Mouse (Mus musculus): ENCODE measurements at regions not wholly inside any gene's neighbourhood (a gene's known extent, or its start where the extent isn't known, plus 50 kb on each side); places are given as distances from the start of the nearest gene placed in this dataset.

- Histone ChIP-seq H3K27me3 (ENCODE audit: control insufficient read depth, insufficient read depth, low read length) (no peaks in the 10 kb centered on the region), H3K4me1 (ENCODE audit: control insufficient read depth, insufficient read depth, low read length) (no peaks in the 10 kb centered on the region), H3K9ac (replicated peaks; ENCODE audit: low read length) (no peak overlapping the region), H3K9me3 (ENCODE audit: control insufficient read depth, low read length) (no peaks in the 10 kb centered on the region), H3K4me3 (replicated peaks; ENCODE audit: low read depth, low read length) (no peak overlapping the region), H3K36me3 (ENCODE audit: control insufficient read depth, insufficient read depth, low read length) (no peaks in the 10 kb centered on the region), H3K27ac (replicated peaks; ENCODE audit: low read depth, low read length) (no peak overlapping the region), H3K4me2 (ENCODE audit: low read length) (no peak overlapping the region)
- WGBS: 68% methylated on average over 9 of the region's 9 CpGs
- ATAC-seq (ENCODE audit: low FRiP score, low TSS enrichment): no peak
- no peak for DNase-seq
Observed at GRCm38 (mm10) chr8:126849411-126850188, 96.0 kb downstream of the Tomm20 start.

- WGBS: 91% methylated on average over 13 of the region's 13 CpGs
- H3K4me2 ChIP-seq (ENCODE audit: low read length): no peak overlapping the region
- H3K27me3 ChIP-seq (ENCODE audit: control insufficient read depth, insufficient read depth, low read length): no peaks in the 10 kb centered on the region
- ATAC-seq (ENCODE audit: low FRiP score, low TSS enrichment) (no peak), DNase-seq (no peak)
- H3K4me3 ChIP-seq (replicated peaks; ENCODE audit: low read depth, low read length): no peak overlapping the region
- H3K9ac ChIP-seq (replicated peaks; ENCODE audit: low read length): no peak overlapping the region
- H3K36me3 ChIP-seq (ENCODE audit: control insufficient read depth, insufficient read depth, low read length): no peaks in the 10 kb centered on the region
- no peaks in the 10 kb centered on the region for H3K9me3 ChIP-seq (ENCODE audit: control insufficient read depth, low read length)
- no peaks in the 10 kb centered on the region for H3K4me1 ChIP-seq (ENCODE audit: control insufficient read depth, insufficient read depth, low read length)
- no peak overlapping the region for H3K27ac ChIP-seq (replicated peaks; ENCODE audit: low read depth, low read length)
Observed at GRCm38 (mm10) chr8:126848369-126849105, 97.1 kb downstream of the Tomm20 start.

- Histone ChIP-seq H3K27ac (replicated peaks; ENCODE audit: low read depth, low read length) (no peak overlapping the region), H3K4me2 (ENCODE audit: low read length) (no peak overlapping the region), H3K36me3 (ENCODE audit: control insufficient read depth, insufficient read depth, low read length) (no peaks in the 10 kb centered on the region), H3K9ac (replicated peaks; ENCODE audit: low read length) (no peak overlapping the region), H3K9me3 (ENCODE audit: control insufficient read depth, low read length) (no peaks in the 10 kb centered on the region), H3K4me3 (replicated peaks; ENCODE audit: low read depth, low read length) (no peak overlapping the region), H3K27me3 (ENCODE audit: control insufficient read depth, insufficient read depth, low read length) (no peaks in the 10 kb centered on the region), H3K4me1 (ENCODE audit: control insufficient read depth, insufficient read depth, low read length) (no peaks in the 10 kb centered on the region)
- ATAC-seq (ENCODE audit: low FRiP score, low TSS enrichment) (no peak), DNase-seq (no peak)
- 81% methylated on average over 8 of the region's 8 CpGs for whole genome bisulfite sequencing
Observed at GRCm38 (mm10) chr8:126847664-126848353, 97.8 kb downstream of the Tomm20 start.

- no peaks in the 10 kb centered on the region for H3K36me3 ChIP-seq (ENCODE audit: control insufficient read depth, insufficient read depth, low read length)
- no peaks in the 10 kb centered on the region for H3K4me1 ChIP-seq (ENCODE audit: control insufficient read depth, insufficient read depth, low read length)
- DNase-seq: no peak
- WGBS: 80% methylated on average over 3 of the region's 3 CpGs
- no peak for ATAC-seq (ENCODE audit: low FRiP score, low TSS enrichment)
- H3K27ac ChIP-seq (replicated peaks; ENCODE audit: low read depth, low read length): no peak overlapping the region
- no peak overlapping the region for H3K4me2 ChIP-seq (ENCODE audit: low read length)
- no peak overlapping the region for H3K9ac ChIP-seq (replicated peaks; ENCODE audit: low read length)
- no peaks in the 10 kb centered on the region for H3K27me3 ChIP-seq (ENCODE audit: control insufficient read depth, insufficient read depth, low read length)
- H3K9me3 ChIP-seq (ENCODE audit: control insufficient read depth, low read length): no peaks in the 10 kb centered on the region
- no peak overlapping the region for H3K4me3 ChIP-seq (replicated peaks; ENCODE audit: low read depth, low read length)
Observed at GRCm38 (mm10) chr8:126846188-126846565, 99.5 kb downstream of the Tomm20 start.

- no peak for ATAC-seq (ENCODE audit: low FRiP score, low TSS enrichment)
Observed at GRCm38 (mm10) chr8:126845530-126846187, 100.0 kb downstream of the Tomm20 start.

GRCm38 (mm10) chr8:126844627-126845026, 101.0 kb downstream of the Tomm20 start:
- Histone ChIP-seq H3K27me3 (ENCODE audit: control insufficient read depth, insufficient read depth, low read length) (no peaks in the 10 kb centered on the region), H3K36me3 (ENCODE audit: control insufficient read depth, insufficient read depth, low read length) (no peaks in the 10 kb centered on the region), H3K27ac (replicated peaks; ENCODE audit: low read depth, low read length) (no peak overlapping the region), H3K9me3 (ENCODE audit: control insufficient read depth, low read length) (no peaks in the 10 kb centered on the region), H3K4me1 (ENCODE audit: control insufficient read depth, insufficient read depth, low read length) (peaks cover 5% of the 10 kb centered on the region; the same call in 1 of the 2 replicates), H3K4me3 (replicated peaks; ENCODE audit: low read depth, low read length) (no peak overlapping the region), H3K9ac (replicated peaks; ENCODE audit: low read length) (no peak overlapping the region), H3K4me2 (ENCODE audit: low read length) (no peak overlapping the region)
- ATAC-seq (ENCODE audit: low FRiP score, low TSS enrichment) (no peak), DNase-seq (no peak)
- 89% methylated on average over 4 of the region's 4 CpGs for WGBS

More at GRCm38 (mm10) chr8:126845530-126846187, 100.0 kb downstream of the Tomm20 start:
- no peak for DNase-seq
- H3K4me3 ChIP-seq (replicated peaks; ENCODE audit: low read depth, low read length): no peak overlapping the region
- no peak overlapping the region for H3K27ac ChIP-seq (replicated peaks; ENCODE audit: low read depth, low read length)
- H3K9ac ChIP-seq (replicated peaks; ENCODE audit: low read length): no peak overlapping the region
- H3K27me3 ChIP-seq (ENCODE audit: control insufficient read depth, insufficient read depth, low read length): no peaks in the 10 kb centered on the region
- WGBS: 89% methylated on average over 14 of the region's 14 CpGs
- no peaks in the 10 kb centered on the region for H3K9me3 ChIP-seq (ENCODE audit: control insufficient read depth, low read length)
- no peak overlapping the region for H3K4me2 ChIP-seq (ENCODE audit: low read length)
- H3K4me1 ChIP-seq (ENCODE audit: control insufficient read depth, insufficient read depth, low read length): no peaks in the 10 kb centered on the region
- no peaks in the 10 kb centered on the region for H3K36me3 ChIP-seq (ENCODE audit: control insufficient read depth, insufficient read depth, low read length)

GRCm38 (mm10) chr8:126841187-126841586, 104.5 kb downstream of the Tomm20 start:
- no peak overlapping the region for H3K4me2 ChIP-seq (ENCODE audit: low read length)
- ATAC-seq (ENCODE audit: low FRiP score, low TSS enrichment): no peak
- H3K9ac ChIP-seq (replicated peaks; ENCODE audit: low read length): no peak overlapping the region

GRCm38 (mm10) chr8:126839712-126840355, 105.8 kb downstream of the Tomm20 start:
- no peaks in the 10 kb centered on the region for H3K27me3 ChIP-seq (ENCODE audit: control insufficient read depth, insufficient read depth, low read length)
- H3K4me2 ChIP-seq (ENCODE audit: low read length): peak overlapping the region; percentile 42
- no peaks in the 10 kb centered on the region for H3K9me3 ChIP-seq (ENCODE audit: control insufficient read depth, low read length)
- no peaks in the 10 kb centered on the region for H3K36me3 ChIP-seq (ENCODE audit: control insufficient read depth, insufficient read depth, low read length)
- DNase-seq: peak; percentile 83
- peak; percentile 85 for ATAC-seq (ENCODE audit: low FRiP score, low TSS enrichment)
- H3K4me3 ChIP-seq (replicated peaks; ENCODE audit: low read depth, low read length): no peak overlapping the region
- peak overlapping the region; percentile 43 for H3K9ac ChIP-seq (replicated peaks; ENCODE audit: low read length)
- H3K27ac ChIP-seq (replicated peaks; ENCODE audit: low read depth, low read length): peak overlapping the region; percentile 89
- peaks cover 20% of the 10 kb centered on the region for H3K4me1 ChIP-seq (ENCODE audit: control insufficient read depth, insufficient read depth, low read length)
- WGBS: 13% methylated on average over 5 of the region's 5 CpGs

More at GRCm38 (mm10) chr8:126841187-126841586, 104.5 kb downstream of the Tomm20 start:
- Histone ChIP-seq H3K27ac (replicated peaks; ENCODE audit: low read depth, low read length) (no peak overlapping the region), H3K9me3 (ENCODE audit: control insufficient read depth, low read length) (no peaks in the 10 kb centered on the region), H3K36me3 (ENCODE audit: control insufficient read depth, insufficient read depth, low read length) (no peaks in the 10 kb centered on the region), H3K27me3 (ENCODE audit: control insufficient read depth, insufficient read depth, low read length) (no peaks in the 10 kb centered on the region), H3K4me3 (replicated peaks; ENCODE audit: low read depth, low read length) (no peak overlapping the region), H3K4me1 (ENCODE audit: control insufficient read depth, insufficient read depth, low read length) (peaks cover 20% of the 10 kb centered on the region)
- no peak for DNase-seq
- WGBS: 67% methylated on average over 7 of the region's 7 CpGs

All from midbrain, embryonic 14.5 days (tissue).